Mouse (Mus musculus): ENCODE data around the gene Prrg4. TPM values are rescaled to one million over a fixed set of nuclear protein-coding genes. Genes with fewer than 3 reads are reported as not detected.

The Prrg4 gene
- polyA plus RNA-seq, 1 experiment from 2014 or later, result 0.23 TPM

- H3K4me3 ChIP-seq, result no peak overlapping the region
- H3K4me1 ChIP-seq, result no peaks in the 10 kb centered on the region
- H3K9ac ChIP-seq, result no peak overlapping the region
- WGBS (ENCODE audit: insufficient replicate concordance), result 48% methylated on average over 3 of the region's 3 CpGs
- ATAC-seq, result no peak
- no peaks in the 10 kb centered on the region for H3K36me3 ChIP-seq
- H3K4me2 ChIP-seq, result no peak overlapping the region
- H3K9me3 ChIP-seq (replicated peaks), result no peaks in the 10 kb centered on the region
- no peak overlapping the region for H3K27ac ChIP-seq
- peaks cover 21% of the 10 kb centered on the region for H3K27me3 ChIP-seq (replicated peaks)
These were observed 6.1 kb upstream of the Prrg4 start for GRCm38 (mm10) chr2:104855732-104856131.

DNA sequence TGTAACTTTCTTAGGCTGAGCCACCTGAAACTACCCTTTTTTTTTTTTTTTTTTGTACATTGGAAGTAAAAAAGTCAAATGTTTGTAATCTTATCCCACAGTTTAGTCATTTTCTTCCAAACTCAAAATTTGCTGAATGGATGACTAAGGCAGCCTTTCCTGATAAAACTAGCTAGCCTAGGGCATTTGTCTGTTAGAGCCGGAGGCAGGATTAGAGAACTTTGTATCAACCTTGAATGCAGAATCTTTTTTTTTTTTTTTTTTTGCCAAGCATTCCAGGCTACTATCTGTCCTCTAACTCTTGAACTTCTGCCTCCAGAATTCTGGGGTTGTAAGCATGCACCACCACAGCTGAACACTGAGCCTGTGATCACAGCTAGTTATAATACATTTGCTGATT lies 5.2 kb upstream of the Prrg4 start:
- Histone ChIP-seq H3K36me3 (no peaks in the 10 kb centered on the region), H3K27me3 (replicated peaks) (peaks cover 24% of the 10 kb centered on the region), H3K4me2 (no peak overlapping the region), H3K4me1 (no peaks in the 10 kb centered on the region; the same call in 1 of the 2 replicates), H3K9ac (no peak overlapping the region), H3K9me3 (replicated peaks) (no peaks in the 10 kb centered on the region), H3K4me3 (no peak overlapping the region), H3K27ac (no peak overlapping the region)
- WGBS (ENCODE audit: insufficient replicate concordance), result 62% methylated on average over 1 of the region's 1 CpGs
- ATAC-seq, result no peak

- WGBS (ENCODE audit: insufficient replicate concordance), result 68% methylated on average over 7 of the region's 7 CpGs
- no peak overlapping the region for H3K9ac ChIP-seq
- no peak for ATAC-seq
These were observed 2.9 kb upstream of the Prrg4 start for GRCm38 (mm10) chr2:104852546-104852945.

DNA sequence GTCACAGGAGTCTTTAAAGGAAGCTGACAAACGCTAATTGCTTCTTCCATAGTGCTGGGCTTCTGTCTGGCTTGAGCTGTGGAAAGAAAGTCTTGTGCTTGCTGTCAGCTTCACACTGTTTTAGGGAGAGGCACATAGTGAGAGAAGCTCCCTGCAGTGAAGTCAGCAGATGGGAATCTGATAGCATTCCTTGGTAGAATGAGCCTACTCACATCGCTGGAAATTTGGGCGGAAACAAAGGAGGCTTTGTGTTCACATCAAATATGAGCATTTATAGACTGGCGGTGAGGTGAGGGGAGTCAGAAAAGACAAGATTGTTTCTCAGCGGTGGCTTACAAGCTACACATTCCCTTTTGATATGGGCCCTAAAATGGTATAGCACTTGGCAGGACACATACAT lies 2.0 kb upstream of the Prrg4 start:
- H3K9me3 ChIP-seq (replicated peaks), result no peaks in the 10 kb centered on the region
- no peak overlapping the region for H3K27ac ChIP-seq
- H3K36me3 ChIP-seq, result no peaks in the 10 kb centered on the region
- no peak overlapping the region for H3K4me3 ChIP-seq
- H3K9ac ChIP-seq, result no peak overlapping the region
- peaks cover 11% of the 10 kb centered on the region for H3K4me1 ChIP-seq
- H3K27me3 ChIP-seq (replicated peaks), result peaks cover 46% of the 10 kb centered on the region
- H3K4me2 ChIP-seq, result no peak overlapping the region
- WGBS (ENCODE audit: insufficient replicate concordance), result 31% methylated on average over 5 of the region's 5 CpGs
- ATAC-seq, result no peak

More at GRCm38 (mm10) chr2:104852546-104852945, 2.9 kb upstream of the Prrg4 start:
- no peaks in the 10 kb centered on the region for H3K36me3 ChIP-seq
- H3K4me3 ChIP-seq, result no peak overlapping the region
- no peak overlapping the region for H3K4me2 ChIP-seq
- H3K27me3 ChIP-seq (replicated peaks), result peaks cover 46% of the 10 kb centered on the region
- H3K9me3 ChIP-seq (replicated peaks), result no peaks in the 10 kb centered on the region
- H3K27ac ChIP-seq, result no peak overlapping the region
- H3K4me1 ChIP-seq, result peaks cover 11% of the 10 kb centered on the region

- H3K27me3 ChIP-seq (replicated peaks), result peaks cover 46% of the 10 kb centered on the region
- no peak overlapping the region for H3K27ac ChIP-seq
- no peaks in the 10 kb centered on the region for H3K9me3 ChIP-seq (replicated peaks)
- H3K4me2 ChIP-seq, result peak overlapping the region; percentile 80
- H3K4me1 ChIP-seq, result peaks cover 11% of the 10 kb centered on the region
- H3K4me3 ChIP-seq, result peak overlapping the region; percentile 57
- WGBS (ENCODE audit: insufficient replicate concordance), result 62% methylated on average over 3 of the region's 3 CpGs
- no peak for ATAC-seq
- no peaks in the 10 kb centered on the region for H3K36me3 ChIP-seq
- no peak overlapping the region for H3K9ac ChIP-seq
These were observed 299 bp upstream of the Prrg4 start for GRCm38 (mm10) chr2:104849991-104850359.

DNA sequence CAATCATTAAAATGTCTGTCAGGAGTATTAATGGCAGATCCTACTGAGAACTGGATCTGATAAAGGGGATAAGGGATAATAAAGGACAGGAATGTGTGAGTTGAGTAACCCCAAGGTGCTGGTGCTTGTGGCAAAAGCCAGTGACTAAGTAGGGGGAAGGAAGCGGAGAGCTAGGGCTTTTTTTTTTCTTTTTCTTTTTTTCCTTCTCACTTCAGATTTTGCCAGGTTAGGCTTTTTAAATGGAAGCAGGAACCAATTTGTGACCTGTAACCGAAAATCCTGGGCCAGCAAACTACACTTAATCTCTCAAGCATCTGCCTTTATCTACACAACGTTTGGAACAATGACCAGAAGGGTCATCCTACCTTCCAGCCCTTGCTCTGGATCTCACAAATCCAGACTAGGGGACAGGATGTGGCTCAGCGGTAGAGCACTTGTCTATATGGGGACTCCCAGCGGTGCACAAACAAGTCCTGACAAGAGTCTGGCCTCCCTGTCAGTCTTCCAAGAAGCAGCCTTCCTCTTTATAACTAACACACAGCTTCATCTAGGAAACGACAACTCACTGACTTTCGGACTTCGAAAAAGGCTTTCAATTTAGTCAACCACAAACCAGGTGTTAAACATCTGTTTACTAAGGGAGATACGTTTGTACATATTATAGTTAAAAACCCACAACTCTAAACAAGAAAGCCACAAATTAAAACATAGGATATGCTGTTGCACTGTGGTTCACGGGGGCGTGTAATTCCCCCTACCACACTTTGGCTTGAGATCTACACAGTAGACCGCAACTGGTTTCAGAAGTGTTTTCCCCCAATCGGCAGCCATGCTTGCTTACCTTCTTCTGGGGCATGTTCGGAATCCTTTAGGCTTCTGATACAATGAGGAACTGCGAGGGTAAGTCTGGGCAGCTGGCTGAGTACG lies 1.2 kb downstream of the Prrg4 start:
- WGBS (ENCODE audit: insufficient replicate concordance), result 15% methylated on average over 16 of the region's 16 CpGs

GRCm38 (mm10) chr2:104847645-104848044 lies 2.0 kb downstream of the Prrg4 start:
- Histone ChIP-seq H3K9me3 (replicated peaks) (no peaks in the 10 kb centered on the region), H3K4me3 (no peak overlapping the region), H3K27me3 (replicated peaks) (peaks cover 45% of the 10 kb centered on the region), H3K36me3 (no peaks in the 10 kb centered on the region), H3K4me1 (peaks cover 11% of the 10 kb centered on the region), H3K9ac (no peak overlapping the region), H3K27ac (no peak overlapping the region), H3K4me2 (no peak overlapping the region)
- 38% methylated on average over 2 of the region's 2 CpGs for WGBS (ENCODE audit: insufficient replicate concordance)
- no peak for ATAC-seq

More for the DNA sequence above, 1.2 kb downstream of the Prrg4 start:
- H3K4me2 ChIP-seq, result peak overlapping the region; percentile 80
- H3K9ac ChIP-seq, result no peak overlapping the region
- no peak overlapping the region for H3K27ac ChIP-seq
- no peaks in the 10 kb centered on the region for H3K36me3 ChIP-seq
- peaks cover 11% of the 10 kb centered on the region for H3K4me1 ChIP-seq
- H3K9me3 ChIP-seq (replicated peaks), result no peaks in the 10 kb centered on the region
- H3K27me3 ChIP-seq (replicated peaks), result peaks cover 46% of the 10 kb centered on the region
- H3K4me3 ChIP-seq, result peak overlapping the region; percentile 57
- no peak for ATAC-seq

DNA sequence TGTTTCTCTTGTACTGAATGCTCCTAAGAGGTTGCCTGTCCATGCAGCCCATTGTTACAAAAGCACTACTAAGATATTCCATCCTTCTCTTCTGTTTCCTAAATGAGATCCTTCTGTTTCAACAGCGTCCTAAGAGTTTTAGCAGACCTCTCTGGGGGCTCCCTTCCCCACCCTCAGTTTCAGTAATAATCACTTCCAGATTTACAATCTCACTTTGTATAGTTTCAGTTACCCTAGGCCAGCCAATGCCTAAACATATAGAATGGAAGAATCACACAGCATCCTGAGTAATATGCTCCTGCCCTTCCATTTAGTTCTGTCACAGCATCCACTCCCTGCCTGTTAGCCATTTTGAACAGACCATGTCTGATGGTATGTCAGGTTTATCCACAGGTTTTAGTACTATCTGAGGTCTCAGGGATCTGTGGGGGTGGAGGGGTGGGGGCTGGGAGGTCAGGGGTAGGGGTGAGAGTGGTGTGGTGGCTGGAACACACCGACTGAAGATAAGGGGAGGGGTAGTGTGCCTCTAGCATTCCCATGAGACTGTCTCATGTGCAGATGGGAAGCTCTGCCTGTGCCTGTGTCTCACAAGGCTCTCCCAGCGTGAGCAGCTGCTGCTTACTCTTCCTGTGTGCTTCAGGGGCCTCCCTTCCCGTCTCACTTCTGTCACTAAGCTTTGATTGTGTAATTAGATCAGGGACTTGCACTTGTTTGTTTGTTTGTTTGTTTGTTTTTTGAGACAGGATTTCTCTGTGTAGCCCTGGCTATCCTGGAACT lies 2.9 kb downstream of the Prrg4 start:
- Histone ChIP-seq H3K4me1 (peaks cover 11% of the 10 kb centered on the region), H3K4me3 (no peak overlapping the region), H3K36me3 (no peaks in the 10 kb centered on the region), H3K27me3 (replicated peaks) (peaks cover 39% of the 10 kb centered on the region), H3K9me3 (replicated peaks) (no peaks in the 10 kb centered on the region), H3K4me2 (no peak overlapping the region), H3K27ac (no peak overlapping the region), H3K9ac (no peak overlapping the region)
- no peak for ATAC-seq
- WGBS (ENCODE audit: insufficient replicate concordance), result 33% methylated on average over 4 of the region's 4 CpGs

DNA sequence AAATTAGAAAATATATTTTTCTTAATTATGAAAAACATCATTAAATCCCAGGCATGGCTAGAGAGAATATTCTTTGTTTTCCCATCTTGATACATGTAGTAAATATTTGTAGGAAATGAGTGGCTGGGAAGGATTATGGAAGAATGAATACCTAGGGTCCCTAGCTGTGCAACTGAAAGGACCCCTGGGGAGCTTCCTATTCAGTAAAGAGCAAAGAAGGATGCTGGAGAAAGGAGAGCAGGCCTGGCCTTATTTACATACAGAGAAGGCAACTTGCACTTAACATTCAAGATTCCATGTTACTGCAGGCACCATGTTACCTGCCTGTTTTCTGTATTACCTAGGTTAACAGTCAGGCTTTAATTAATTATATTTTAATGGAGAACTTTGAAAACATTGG lies 7.1 kb downstream of the Prrg4 start:
- Histone ChIP-seq H3K4me3 (no peak overlapping the region), H3K4me2 (no peak overlapping the region), H3K27ac (no peak overlapping the region), H3K9me3 (replicated peaks) (no peaks in the 10 kb centered on the region), H3K36me3 (no peaks in the 10 kb centered on the region), H3K9ac (no peak overlapping the region), H3K4me1 (no peaks in the 10 kb centered on the region), H3K27me3 (replicated peaks) (no peaks in the 10 kb centered on the region)
- no peak for ATAC-seq

DNA sequence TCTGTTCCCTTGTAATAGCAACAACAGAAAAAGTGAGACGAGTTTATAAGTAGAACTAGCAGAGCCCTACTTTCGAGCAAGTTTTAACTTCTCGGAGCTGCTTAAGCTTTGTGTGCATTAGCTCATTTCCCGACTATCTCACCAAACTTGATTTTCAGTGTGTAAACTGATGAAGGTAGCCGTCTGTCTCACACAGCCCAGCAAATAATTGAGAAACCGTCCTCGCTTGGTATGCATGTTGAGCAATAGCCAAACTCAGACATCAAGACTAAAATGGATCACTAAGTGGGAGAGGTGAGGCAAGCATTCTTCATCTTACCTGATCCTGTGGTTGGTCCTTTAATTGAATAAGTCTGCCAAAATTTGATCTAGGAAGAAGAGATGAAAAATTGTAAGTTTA lies 7.9 kb downstream of the Prrg4 start:
- Histone ChIP-seq H3K4me2 (no peak overlapping the region), H3K9me3 (replicated peaks) (no peaks in the 10 kb centered on the region), H3K4me1 (no peaks in the 10 kb centered on the region), H3K9ac (no peak overlapping the region), H3K4me3 (no peak overlapping the region), H3K27ac (no peak overlapping the region), H3K27me3 (replicated peaks) (no peaks in the 10 kb centered on the region), H3K36me3 (no peaks in the 10 kb centered on the region)
- no peak for ATAC-seq
- 69% methylated on average over 7 of the region's 7 CpGs for WGBS (ENCODE audit: insufficient replicate concordance)

DNA sequence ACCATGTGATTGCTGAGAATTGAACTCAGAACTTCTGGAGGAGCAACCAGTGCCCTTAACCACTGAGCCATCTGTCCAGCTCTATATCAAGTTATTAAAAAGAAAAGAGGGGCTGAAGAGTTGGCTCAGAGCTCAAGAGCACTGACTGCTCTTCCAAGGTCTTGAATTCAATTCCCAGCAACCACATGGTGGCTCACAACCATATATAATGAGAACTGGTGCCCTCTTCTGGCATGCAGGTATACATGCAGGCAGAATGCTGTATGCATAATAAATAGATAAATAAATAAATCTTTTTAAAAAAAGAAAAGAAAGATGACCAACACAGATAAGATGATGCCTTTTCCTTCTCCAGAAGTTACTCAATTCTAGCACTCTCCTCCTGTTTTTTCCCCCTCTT lies 8.7 kb downstream of the Prrg4 start:
- H3K9ac ChIP-seq, result no peak overlapping the region
- H3K4me3 ChIP-seq, result no peak overlapping the region
- H3K27me3 ChIP-seq (replicated peaks), result no peaks in the 10 kb centered on the region
- no peak for ATAC-seq
- H3K9me3 ChIP-seq (replicated peaks), result no peaks in the 10 kb centered on the region
- H3K36me3 ChIP-seq, result no peaks in the 10 kb centered on the region
- no peaks in the 10 kb centered on the region for H3K4me1 ChIP-seq
- no peak overlapping the region for H3K27ac ChIP-seq
- no peak overlapping the region for H3K4me2 ChIP-seq

GRCm38 (mm10) chr2:104832486-104832885 lies 17.2 kb downstream of the Prrg4 start:
- H3K27me3 ChIP-seq (replicated peaks), result no peaks in the 10 kb centered on the region
- H3K9me3 ChIP-seq (replicated peaks), result no peaks in the 10 kb centered on the region
- H3K4me2 ChIP-seq, result no peak overlapping the region
- no peak overlapping the region for H3K9ac ChIP-seq
- no peaks in the 10 kb centered on the region for H3K4me1 ChIP-seq
- no peak overlapping the region for H3K4me3 ChIP-seq
- H3K36me3 ChIP-seq, result no peaks in the 10 kb centered on the region
- WGBS (ENCODE audit: insufficient replicate concordance), result 70% methylated on average over 2 of the region's 2 CpGs
- no peak overlapping the region for H3K27ac ChIP-seq
- no peak for ATAC-seq

All from liver, embryonic 12.5 days (tissue).